ENCODE assay signal across 27 mouse cellular contexts in genomic region chr8:8599931-8600330, GRCm38 (mm10).
DNase-seq lines count a peak whose midpoint lies in the region; ATAC-seq lines count a peak whose summit lies in the region.
"Had no signal": no experiment of that assay in that cellular context is flagged by ENCODE, and none has a peak within 500 bp of the region (broad histone marks: within the 10 kb centered on the region; RNA-seq: fewer than 3 reads in every experiment).

No protein-coding gene starts in this region.

- WGBS in forebrain, embryonic 11.5 days = 90% methylated on average over 7 of the region's 7 CpGs
- 87% methylated on average over 7 of the region's 7 CpGs for WGBS in forebrain, embryonic 14.5 days
- WGBS in heart, embryonic 10.5 days = 85% methylated on average over 7 of the region's 7 CpGs

- no peak overlapping the region for H3K4me2 ChIP-seq in forebrain, embryonic 11.5 days (ENCODE audit: low read depth, low read length, severe bottlenecking)
- no peak overlapping the region for H3K4me2 ChIP-seq in forebrain, embryonic 14.5 days (ENCODE audit: low read length)
- H3K4me2 ChIP-seq: embryonic facial prominence, embryonic 12.5 days; embryonic facial prominence, embryonic 15.5 days; forebrain, embryonic 13.5 days; heart, embryonic 11.5 days; hindbrain, embryonic 12.5 days; hindbrain, embryonic 15.5 days; intestine, embryonic 15.5 days had no signal

- no peaks in the 10 kb centered on the region; the same call in 1 of the 2 replicates for H3K27me3 ChIP-seq in forebrain, embryonic 11.5 days (ENCODE audit: control insufficient read depth, insufficient read depth, low read length)
- no peaks in the 10 kb centered on the region for H3K27me3 ChIP-seq in forebrain, embryonic 14.5 days (replicated peaks; ENCODE audit: control insufficient read depth, insufficient read depth, low read length)
- no peaks in the 10 kb centered on the region for H3K27me3 ChIP-seq in heart, embryonic 10.5 days (ENCODE audit: insufficient read depth, poor library complexity, severe bottlenecking)
- H3K27me3 ChIP-seq: embryonic facial prominence, embryonic 12.5 days; embryonic facial prominence, embryonic 15.5 days; hindbrain, embryonic 15.5 days; intestine, embryonic 15.5 days had no signal

- no peak overlapping the region for H3K9ac ChIP-seq in forebrain, embryonic 11.5 days (ENCODE audit: low read length)
- no peak overlapping the region for H3K9ac ChIP-seq in forebrain, embryonic 14.5 days (ENCODE audit: low read length)
- H3K9ac ChIP-seq: embryonic facial prominence, embryonic 12.5 days; embryonic facial prominence, embryonic 15.5 days; forebrain, embryonic 13.5 days; forebrain, postnatal 0 days; hindbrain, embryonic 12.5 days; hindbrain, embryonic 15.5 days; intestine, embryonic 15.5 days had no signal

- no peak overlapping the region for H3K27ac ChIP-seq in forebrain, embryonic 11.5 days (ENCODE audit: low read depth, low read length)
- H3K27ac ChIP-seq in forebrain, embryonic 14.5 days (ENCODE audit: low read depth, low read length) = no peak overlapping the region
- H3K27ac ChIP-seq in heart, embryonic 10.5 days = no peak overlapping the region
- H3K27ac ChIP-seq: embryonic facial prominence, embryonic 12.5 days; embryonic facial prominence, embryonic 15.5 days; forebrain, embryonic 13.5 days; heart, adult 2 months; hindbrain, embryonic 12.5 days; hindbrain, embryonic 15.5 days; intestine, embryonic 15.5 days had no signal

- H3K36me3 ChIP-seq in forebrain, embryonic 11.5 days (ENCODE audit: control insufficient read depth, insufficient read depth, low read length) = no peaks in the 10 kb centered on the region
- no peaks in the 10 kb centered on the region for H3K36me3 ChIP-seq in forebrain, embryonic 14.5 days (ENCODE audit: control insufficient read depth, insufficient read depth, low read length)
- no peaks in the 10 kb centered on the region for H3K36me3 ChIP-seq in heart, embryonic 10.5 days
- H3K36me3 ChIP-seq: embryonic facial prominence, embryonic 12.5 days; embryonic facial prominence, embryonic 15.5 days; hindbrain, embryonic 12.5 days; hindbrain, embryonic 15.5 days; intestine, embryonic 15.5 days had no signal

- DNase-seq in forebrain, embryonic 11.5 days (ENCODE audit: low spot score) = peak; percentile 43
- DNase-seq in forebrain, embryonic 14.5 days (ENCODE audit: low spot score) = no peak
- peak; percentile 73 for DNase-seq in heart, embryonic 10.5 days (ENCODE audit: low spot score)
- no peak for DNase-seq in heart, postnatal 36 days
- peak; percentile 39 for DNase-seq in right cerebral cortex, adult 18-20 months
- DNase-seq in right cerebral cortex, postnatal 36 days (ENCODE audit: low spot score in 2 of 2) = no peak
- DNase-seq in gonadal fat pad, adult 2 months (ENCODE audit: low read depth) = peak; percentile 40
- DNase-seq in adrenal gland, postnatal 36 days = no peak
- DNase-seq: adrenal gland, adult 2 months; adrenal gland, postnatal 14 days; cerebellum, adult 18-20 months; cerebellum, adult 9-11 months; cerebellum, postnatal 25 days; forebrain, postnatal 0 days; gastrocnemius, postnatal 10 days; gastrocnemius, postnatal 36 days; heart, adult 2 months; heart, postnatal 4 days; kidney, adult 11 months; kidney, adult 8-10 months had no signal

- ATAC-seq in forebrain, embryonic 11.5 days (replicated peaks; ENCODE audit: low FRiP score) = no peak
- ATAC-seq in forebrain, embryonic 14.5 days = no peak
- ATAC-seq: forebrain, embryonic 13.5 days; forebrain, postnatal 0 days; intestine, embryonic 15.5 days had no signal

- H3K4me1 ChIP-seq in forebrain, embryonic 11.5 days (replicated peaks; ENCODE audit: control insufficient read depth, insufficient read depth, low read length) = no peaks in the 10 kb centered on the region; the same call in 1 of the 2 replicates
- 0 out of 2 replicates have a peak, but pooled peaks cover 3% of the 10 kb centered on the region for H3K4me1 ChIP-seq in forebrain, embryonic 14.5 days (ENCODE audit: control insufficient read depth, insufficient read depth, low read length)
- peaks cover 29% of the 10 kb centered on the region for H3K4me1 ChIP-seq in heart, embryonic 10.5 days
- H3K4me1 ChIP-seq: hindbrain, embryonic 15.5 days had no signal

- intact Hi-C loops in heart, postnatal 36 days (cut with DNase I) = no loop called here

- H3K9me3 ChIP-seq in forebrain, embryonic 11.5 days (ENCODE audit: control insufficient read depth, low read length) = no peaks in the 10 kb centered on the region
- H3K9me3 ChIP-seq in forebrain, embryonic 14.5 days (replicated peaks; ENCODE audit: control insufficient read depth, low read length) = no peaks in the 10 kb centered on the region
- no peaks in the 10 kb centered on the region for H3K9me3 ChIP-seq in heart, embryonic 10.5 days
- H3K9me3 ChIP-seq: embryonic facial prominence, embryonic 12.5 days; embryonic facial prominence, embryonic 15.5 days; forebrain, embryonic 13.5 days; hindbrain, embryonic 12.5 days; hindbrain, embryonic 15.5 days; intestine, embryonic 15.5 days had no signal

- H3K4me3 ChIP-seq in forebrain, embryonic 11.5 days (ENCODE audit: low read depth, low read length) = no peak overlapping the region
- no peak overlapping the region for H3K4me3 ChIP-seq in forebrain, embryonic 14.5 days (ENCODE audit: low read depth, low read length)
- no peak overlapping the region for H3K4me3 ChIP-seq in heart, embryonic 10.5 days
- H3K4me3 ChIP-seq: embryonic facial prominence, embryonic 12.5 days; embryonic facial prominence, embryonic 15.5 days; forebrain, embryonic 13.5 days; heart, adult 2 months; hindbrain, embryonic 12.5 days; hindbrain, embryonic 15.5 days; intestine, embryonic 15.5 days had no signal

Comparison
In these comparisons a context has a peak if more than half of its experiments do, and no peak if none do; other contexts are left out.
1. DNase-seq: peak in forebrain, embryonic 11.5 days (single experiment), heart, embryonic 10.5 days (single experiment), right cerebral cortex, adult 18-20 months (single experiment) and gonadal fat pad, adult 2 months (single experiment); none in forebrain, embryonic 14.5 days (single experiment), heart, postnatal 36 days (0 of 2), right cerebral cortex, postnatal 36 days (0 of 2) and adrenal gland, postnatal 36 days (0 of 2).